Mouse (Mus musculus) gastrocnemius, adult 18-20 months (tissue): ENCODE data around the gene Ufl1. TPM values are rescaled to one million over a fixed set of nuclear protein-coding genes. Genes with fewer than 3 reads are reported as not detected.

ENCODE experiments used
- total RNA-seq, 2 experiments: library from RNA; stranded (reverse); gene quantifications; 2 replicates each; pipeline ENCODE4 v1.2.3; 2021

Gene Ufl1
- total RNA-seq, 2 experiments from 2014 or later, result 32.4 to 37.2 TPM

Other genes starting within 250 kb of the Ufl1 start
- 1 to 10 TPM; 6.4 to 7.1 TPM for gene Fhl5, start 38.9 kb downstream of the Ufl1 start, total RNA-seq